Mouse (Mus musculus) myocyte (in vitro differentiated cells): ENCODE measurements around the gene Rplp2. TPM values are rescaled to one million over a fixed set of nuclear protein-coding genes. Genes with fewer than 3 reads are reported as not detected.
A peak's percentile ranks its signal among the peaks of the same experiment; 100 is the strongest.

Experiments used
- H3K27me3 ChIP-seq: one replicate; pipeline ENCODE4 v1.6.1; 2011; ENCODE audit not compliant: control insufficient read depth, insufficient read depth, insufficient read length
- H3K36me3 ChIP-seq: one replicate; pipeline ENCODE4 v1.6.1; 2011; ENCODE audit not compliant: control insufficient read depth, insufficient read depth
- H3K4me2 ChIP-seq: one replicate; pipeline ENCODE4 v1.6.1; 2011; ENCODE audit warnings: low read depth, control low read depth
- H3K4me3 ChIP-seq: one replicate; pipeline ENCODE4 v1.5.1; 2011; ENCODE audit warnings: mild to moderate bottlenecking, control low read depth, moderate library complexity
- H3K79me2 ChIP-seq: one replicate; pipeline ENCODE4 v1.6.1; 2011; ENCODE audit not compliant: control insufficient read depth, insufficient read depth
- H3ac ChIP-seq: one replicate; pipeline ENCODE4 v1.6.1; 2011; ENCODE audit not compliant: control insufficient read depth, insufficient read length
- CEBPB ChIP-seq: IDR thresholded peaks from 2 replicates; pipeline ENCODE4 v1.6.1; 2011; ENCODE audit warnings: mild to moderate bottlenecking, moderate library complexity; ENCODE audit not compliant: poor library complexity, insufficient read depth, severe bottlenecking
- E2F4 ChIP-seq: IDR thresholded peaks from one replicate; pipeline ENCODE4 v1.6.1; 2011; ENCODE audit warnings: mild to moderate bottlenecking, control low read depth, moderate library complexity; ENCODE audit not compliant: insufficient read depth
- MAX ChIP-seq: IDR thresholded peaks from one replicate; pipeline ENCODE4 v1.6.1; 2011; ENCODE audit warnings: low read depth, mild to moderate bottlenecking, control low read depth
- MYOD1 ChIP-seq, 3 experiments: IDR thresholded peaks; one replicate each; pipeline ENCODE4 v1.6.1; 2011; ENCODE audit warnings: control low read depth in 2 of 3, low read depth in 2 of 3, mild to moderate bottlenecking in 2 of 3, moderate library complexity in 1 of 3; ENCODE audit not compliant: insufficient read length in 2 of 3, control insufficient read depth in 1 of 3
- MYOG ChIP-seq, 3 experiments: IDR thresholded peaks; one replicate each; pipeline ENCODE4 v1.6.1; 2011; ENCODE audit warnings: control low read depth in 2 of 3, low read depth in 2 of 3, mild to moderate bottlenecking in 2 of 3; ENCODE audit not compliant: insufficient read length in 2 of 3, control insufficient read depth in 1 of 3, insufficient read depth in 1 of 3
- POLR2A ChIP-seq: IDR thresholded peaks from one replicate; pipeline ENCODE4 v1.6.1; 2011; ENCODE audit warnings: low read depth, mild to moderate bottlenecking, control low read depth, moderate library complexity; ENCODE audit not compliant: insufficient read length
- POLR2AphosphoS2 ChIP-seq: IDR thresholded peaks from one replicate; pipeline ENCODE4 v1.6.1; 2011; ENCODE audit warnings: low read depth, control low read depth; ENCODE audit not compliant: insufficient read length
- REST ChIP-seq: IDR thresholded peaks from one replicate; pipeline ENCODE4 v1.6.1; 2011; ENCODE audit warnings: mild to moderate bottlenecking, control low read depth, moderate library complexity; ENCODE audit not compliant: insufficient read depth, insufficient read length
- SRF ChIP-seq: IDR thresholded peaks from one replicate; pipeline ENCODE4 v1.6.1; 2011; ENCODE audit warnings: low read depth; ENCODE audit not compliant: control insufficient read depth, insufficient read length
- TCF12 ChIP-seq: IDR thresholded peaks from one replicate; pipeline ENCODE4 v1.6.1; 2011; ENCODE audit warnings: mild to moderate bottlenecking, control low read depth; ENCODE audit not compliant: poor library complexity, insufficient read depth, severe bottlenecking
- TCF3 ChIP-seq: IDR thresholded peaks from one replicate; pipeline ENCODE4 v1.6.1; 2011; ENCODE audit warnings: low read depth, control low read depth; ENCODE audit not compliant: insufficient read length
- USF1 ChIP-seq: IDR thresholded peaks from one replicate; pipeline ENCODE4 v1.6.1; 2011; ENCODE audit warnings: low read depth, mild to moderate bottlenecking, control low read depth, moderate library complexity
- polyA plus RNA-seq: library from polyadenylated mRNA; unstranded; fragments of >200 nt; fragmentation: generic; extraction: Trizol; gene quantifications from one replicate; pipeline ENCODE4 v1.2.1, GENCODE M21; 2012; ENCODE audit warnings: missing spikeins

Gene Rplp2
- polyA plus RNA-seq, 1 experiment: 5,265 TPM

DNA sequence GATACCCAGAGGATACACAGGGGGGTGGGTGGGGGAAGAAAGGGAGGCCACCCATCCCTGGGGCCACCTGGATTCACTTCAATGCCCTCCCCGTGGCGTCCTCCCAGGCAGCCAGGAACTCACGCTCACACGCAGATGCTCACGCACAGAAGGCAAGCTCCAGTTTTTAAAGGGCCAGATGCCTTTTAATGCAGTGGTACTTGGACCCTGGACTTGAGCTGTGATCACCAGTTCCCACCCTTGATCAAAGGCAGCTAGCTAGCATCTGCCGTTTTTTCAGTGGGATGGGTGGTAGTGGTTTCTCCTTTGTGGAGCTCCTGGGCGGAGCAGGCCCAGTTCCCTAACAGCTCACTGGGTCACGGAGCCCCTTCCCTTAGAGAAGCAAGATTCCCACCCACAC, 12.7 kb upstream of the Rplp2 start:
- Histone ChIP-seq H3K79me2 (peaks cover 12% of the 10 kb centered on the region), H3K27me3 (no peaks in the 10 kb centered on the region), H3K4me3 (peak overlapping the region; percentile 60), H3ac (no peak overlapping the region), H3K36me3 (no peaks in the 10 kb centered on the region), H3K4me2 (peak overlapping the region; percentile 88)
- TF ChIP-seq MYOG (IDR thresholded peaks at IDR 0.05; ENCODE audit: control insufficient read depth in 1 of 3, insufficient read depth in 1 of 3, insufficient read length in 2 of 3, low read depth in 2 of 3) (no peak), CEBPB (no peak), POLR2A (no peak), MYOD1 (IDR thresholded peaks at IDR 0.05; ENCODE audit: control insufficient read depth in 1 of 3, insufficient read length in 2 of 3, low read depth in 2 of 3) (no peak), TCF12 (no peak), SRF (no peak), MAX (no peak), USF1 (no peak), REST (no peak), POLR2AphosphoS2 (no peak), TCF3 (no peak)

DNA sequence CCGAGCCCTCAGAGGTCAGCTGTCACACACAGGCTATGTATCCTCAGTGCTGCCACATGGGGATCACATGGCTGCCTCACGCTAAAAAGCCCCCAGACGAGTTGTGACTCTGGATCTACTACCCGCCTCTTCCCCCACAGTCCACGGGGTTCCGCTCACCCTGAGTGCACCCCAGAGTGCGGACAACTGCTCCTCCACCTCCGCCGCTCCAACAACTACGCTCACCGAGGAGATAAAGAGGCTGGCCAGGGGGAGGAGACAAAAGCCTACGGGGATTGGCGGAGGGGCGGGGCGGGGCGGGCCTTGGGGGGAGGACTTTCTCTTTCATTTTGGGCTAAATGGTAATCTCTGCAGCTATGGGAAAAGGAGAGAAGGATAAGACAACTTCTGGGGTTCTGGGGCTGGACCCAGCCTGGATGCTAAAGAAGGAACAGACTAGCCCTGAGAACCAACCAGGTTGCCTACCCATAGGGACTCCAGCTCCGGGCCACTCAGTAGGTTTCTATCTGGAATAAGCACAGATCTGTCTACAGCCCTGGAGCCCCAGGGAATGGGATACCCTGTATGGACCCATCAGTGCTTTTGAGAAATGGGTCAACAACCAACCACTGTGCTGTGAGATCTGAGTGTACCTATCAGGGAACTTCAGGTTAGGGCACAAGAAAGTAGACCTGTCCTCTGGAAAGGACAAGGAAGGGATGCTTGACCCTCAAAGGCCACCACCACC, 11.9 kb upstream of the Rplp2 start:
- no peaks in the 10 kb centered on the region for H3K27me3 ChIP-seq
- H3K4me2 ChIP-seq: peak overlapping the region; percentile 88
- H3ac ChIP-seq: no peak overlapping the region
- H3K36me3 ChIP-seq: no peaks in the 10 kb centered on the region
- TF ChIP-seq POLR2A (peak; percentile 70), MYOD1 (IDR thresholded peaks at IDR 0.05; ENCODE audit: control insufficient read depth in 1 of 3, insufficient read length in 2 of 3, low read depth in 2 of 3) (peak in 1 of 3 experiments; percentile 7), POLR2AphosphoS2 (peak; percentile 34), MAX (no peak), MYOG (IDR thresholded peaks at IDR 0.05; ENCODE audit: control insufficient read depth in 1 of 3, insufficient read depth in 1 of 3, insufficient read length in 2 of 3, low read depth in 2 of 3) (no peak), E2F4 (no peak), TCF3 (no peak)
- H3K79me2 ChIP-seq: peaks cover 12% of the 10 kb centered on the region
- H3K4me3 ChIP-seq: peak overlapping the region; percentile 60

DNA sequence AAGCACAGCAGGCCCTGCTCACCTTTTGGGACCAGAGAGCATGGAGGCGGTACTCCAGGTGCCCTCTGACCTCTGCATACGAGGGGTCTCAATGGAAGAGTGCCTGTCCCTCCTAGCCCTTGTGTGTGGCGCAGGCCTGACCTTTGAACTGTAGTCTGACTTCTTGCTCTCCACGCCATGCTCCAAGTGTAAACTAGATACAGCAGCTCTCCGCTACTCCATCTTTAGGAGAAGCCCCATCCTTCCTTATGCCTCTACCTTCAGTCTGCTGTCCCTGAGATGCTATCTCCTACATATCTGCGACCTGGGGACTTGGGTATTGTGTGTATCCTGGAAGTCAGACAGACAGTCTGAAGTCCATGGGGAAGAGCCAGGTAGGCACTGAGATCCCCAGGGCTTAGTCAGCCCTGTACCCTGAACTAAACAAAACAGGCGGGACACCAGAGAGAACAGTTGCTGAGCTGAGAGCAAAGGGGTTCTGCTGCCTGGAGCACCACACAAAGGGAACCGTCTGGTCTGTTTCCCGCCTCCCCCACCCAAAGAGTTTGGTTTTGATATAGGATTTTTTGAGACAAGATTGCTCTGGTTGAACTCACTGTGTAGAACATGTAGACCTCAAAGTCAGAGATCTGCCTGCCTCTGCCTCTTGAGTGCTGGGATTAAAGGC, 11.2 kb upstream of the Rplp2 start:
- TF ChIP-seq TCF12 (no peak), MYOD1 (IDR thresholded peaks at IDR 0.05; ENCODE audit: control insufficient read depth in 1 of 3, insufficient read length in 2 of 3, low read depth in 2 of 3) (no peak)
- no peaks in the 10 kb centered on the region for H3K36me3 ChIP-seq
- peak overlapping the region; percentile 97 for H3K4me2 ChIP-seq
- H3K4me3 ChIP-seq: peak overlapping the region; percentile 60
- H3ac ChIP-seq: no peak overlapping the region
- H3K27me3 ChIP-seq: no peaks in the 10 kb centered on the region
- H3K79me2 ChIP-seq: peaks cover 12% of the 10 kb centered on the region

DNA sequence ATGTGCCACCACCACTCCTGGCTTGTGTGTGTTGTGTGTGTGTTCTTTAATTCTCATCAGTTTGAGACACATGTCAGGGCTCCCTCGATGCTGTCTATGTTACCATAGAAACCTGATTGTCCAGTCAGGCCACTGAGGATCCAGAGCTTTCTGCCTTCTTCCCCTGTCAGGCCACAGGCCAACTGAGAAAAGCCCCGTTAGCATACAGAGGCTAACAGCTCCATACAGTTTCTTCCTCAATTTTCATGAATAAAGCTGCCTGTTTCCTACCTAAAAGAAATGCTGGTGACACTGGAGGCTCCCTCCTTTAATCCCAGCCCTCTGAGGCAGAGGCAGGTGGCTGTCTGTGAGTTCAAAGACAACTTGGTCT, 10.7 kb upstream of the Rplp2 start:
- Histone ChIP-seq H3K27me3 (no peaks in the 10 kb centered on the region), H3K4me2 (peak overlapping the region; percentile 97), H3ac (peak overlapping the region; percentile 30), H3K36me3 (no peaks in the 10 kb centered on the region), H3K4me3 (peak overlapping the region; percentile 60), H3K79me2 (peaks cover 12% of the 10 kb centered on the region)
- no peak for TF ChIP-seq TCF3
- no peak for TF ChIP-seq USF1
- TF ChIP-seq REST: no peak
- no peak for TF ChIP-seq SRF
- no peak for TF ChIP-seq MAX

DNA sequence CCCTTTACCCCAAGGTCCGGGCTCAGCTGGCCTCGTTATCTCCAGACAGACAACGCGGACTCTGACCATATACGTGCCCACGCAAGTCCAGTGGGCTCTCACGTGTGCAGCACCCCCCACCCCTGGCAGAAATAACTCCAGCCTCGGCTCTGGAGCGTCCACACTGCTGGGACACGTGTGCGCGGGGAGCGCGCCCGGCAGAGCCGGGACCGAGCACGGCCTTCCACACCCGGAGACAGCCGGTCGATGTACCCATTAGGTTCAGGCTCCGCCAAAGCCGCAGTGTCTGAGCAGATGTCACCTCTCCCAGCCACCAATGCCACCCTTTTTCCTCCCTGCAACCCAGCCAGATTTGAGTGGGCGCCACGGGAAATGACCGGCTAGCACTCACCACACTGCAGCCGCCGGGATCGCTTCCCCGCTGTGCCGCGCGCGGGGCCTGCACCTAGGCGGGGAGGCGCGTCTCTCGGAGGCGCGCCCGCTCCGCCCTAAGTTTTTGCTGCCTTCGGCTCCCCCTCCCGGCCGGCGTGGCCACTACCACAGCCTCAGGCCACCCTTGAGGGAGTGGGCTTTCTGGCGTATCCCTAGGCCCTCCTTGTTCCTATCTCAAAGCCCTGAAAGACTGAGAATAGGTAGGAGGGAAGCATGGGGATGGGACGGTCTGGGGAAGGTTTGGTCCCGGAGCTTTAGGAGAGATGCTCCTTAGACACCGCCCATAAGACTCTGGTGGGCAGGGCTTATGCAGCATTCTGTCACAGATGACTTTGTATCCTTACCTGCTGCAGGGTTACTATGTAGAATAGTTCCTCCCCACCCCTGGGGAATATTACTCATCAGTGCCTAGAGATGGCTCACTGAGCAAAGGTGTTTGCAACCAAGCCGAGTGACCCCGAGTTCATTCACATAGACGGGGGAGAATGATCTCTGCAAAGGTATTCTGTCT, 9.7 kb upstream of the Rplp2 start, which contains the start of gene Slc25a22:
Gene Slc25a22 (minus strand): TSS at position 715 of the 943 bp plus-strand sequence.
- peak within 1 kb of the TSS; percentile 97 for H3K4me2 ChIP-seq
- peaks cover 12% of the 10 kb centered on the region for H3K79me2 ChIP-seq
- no peaks in the 10 kb centered on the region for H3K27me3 ChIP-seq
- H3K36me3 ChIP-seq: no peaks in the 10 kb centered on the region
- peak within 1 kb of the TSS; percentile 30 for H3ac ChIP-seq
- TF ChIP-seq POLR2AphosphoS2 (peak; percentile 92), SRF (no peak), MAX (no peak), POLR2A (peak; percentile 78), TCF3 (no peak), MYOD1 (IDR thresholded peaks at IDR 0.05; ENCODE audit: control insufficient read depth in 1 of 3, insufficient read length in 2 of 3, low read depth in 2 of 3) (peak in 1 of 3 experiments; percentile 1), CEBPB (no peak), USF1 (no peak), MYOG (IDR thresholded peaks at IDR 0.05; ENCODE audit: control insufficient read depth in 1 of 3, insufficient read depth in 1 of 3, insufficient read length in 2 of 3, low read depth in 2 of 3) (no peak), REST (no peak), E2F4 (peak; percentile 18), TCF12 (no peak)
- peak within 1 kb of the TSS; percentile 60 for H3K4me3 ChIP-seq
